Mouse (Mus musculus) cerebellum, adult 2 months (tissue): ENCODE measurements around the gene Cacna2d2.

ENCODE experiments used
- CTCF ChIP-seq: fragments of 200-500 bp; IDR thresholded peaks from 2 replicates; pipeline ENCODE4 v1.5.1; 2011; ENCODE audit warnings: low read depth, mild to moderate bottlenecking, control low read depth, low read length, moderate library complexity, borderline replicate concordance; ENCODE audit not compliant: insufficient read depth
- POLR2A ChIP-seq: fragments of 200-500 bp; IDR thresholded peaks from 2 replicates; pipeline ENCODE4 v1.6.1; 2011; ENCODE audit warnings: low read length, control low read depth, borderline replicate concordance; ENCODE audit not compliant: insufficient read depth

- no peak for TF ChIP-seq CTCF
- TF ChIP-seq POLR2A = no peak
Observed at GRCm38 (mm10) chr9:107465657-107466056, 66.2 kb downstream of the Cacna2d2 start.
